Mouse (Mus musculus): ENCODE measurements around the gene Coro1b.

GRCm38 (mm10) chr19:4104675-4105194 lies 43.7 kb upstream of the Coro1b start:
- TF ChIP-seq CTCF (IDR thresholded peaks at IDR 0.05; ENCODE audit: control insufficient read depth, insufficient read depth, low read length) (no peak), POLR2A (IDR thresholded peaks at IDR 0.05; ENCODE audit: borderline replicate concordance, control insufficient read depth, low read depth, low read length) (no peak)

Measured in bone marrow, adult 2 months (tissue).